ENCODE assay signal across 18 mouse cellular contexts in the genomic region with DNA sequence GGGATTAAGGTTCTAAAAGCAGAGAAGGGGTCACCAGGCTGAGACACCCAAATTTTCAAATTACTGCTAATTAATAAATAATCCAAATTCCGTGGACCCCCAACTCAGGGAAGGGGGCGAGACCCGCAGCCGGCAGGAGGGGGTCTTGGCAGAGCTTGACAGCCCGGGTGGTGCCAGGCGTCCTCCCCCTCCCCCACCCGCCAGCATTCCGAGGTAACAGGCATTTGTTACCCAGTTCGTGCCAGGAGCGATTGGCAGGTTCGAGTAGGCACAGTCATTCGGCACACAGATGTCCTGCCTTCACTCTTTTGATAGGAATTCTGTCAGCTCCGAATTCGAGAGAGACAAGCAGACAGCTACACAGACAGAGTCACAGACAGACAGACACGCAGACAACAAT. TPM values are rescaled to one million over a fixed set of nuclear protein-coding genes. Genes with fewer than 3 reads are reported as not detected.
DNase-seq lines count a peak whose midpoint lies in the region; ATAC-seq and TF ChIP-seq lines count a peak whose summit lies in the region.
"Had no signal": no experiment of that assay in that cellular context is flagged by ENCODE, and none has a peak within 500 bp of the region (broad histone marks: within the 10 kb centered on the region; RNA-seq: fewer than 3 reads in every experiment).

No protein-coding gene starts in this region.

- H3K9ac ChIP-seq in embryonic facial prominence, embryonic 13.5 days = no peak overlapping the region
- H3K9ac ChIP-seq in neural tube, embryonic 11.5 days (ENCODE audit: low read length) = no peak overlapping the region
- no peak overlapping the region for H3K9ac ChIP-seq in neural tube, embryonic 15.5 days (replicated peaks)
- no peak overlapping the region for H3K9ac ChIP-seq in heart, embryonic 11.5 days (ENCODE audit: low read depth, low read length)
- H3K9ac ChIP-seq: embryonic facial prominence, embryonic 12.5 days; kidney, embryonic 15.5 days; limb, embryonic 13.5 days; midbrain, embryonic 13.5 days had no signal

- no peaks in the 10 kb centered on the region for H3K9me3 ChIP-seq in embryonic facial prominence, embryonic 13.5 days
- H3K9me3 ChIP-seq in embryonic facial prominence, embryonic 10.5 days = no peaks in the 10 kb centered on the region
- H3K9me3 ChIP-seq in neural tube, embryonic 11.5 days (ENCODE audit: control insufficient read depth, low read length) = no peaks in the 10 kb centered on the region
- no peaks in the 10 kb centered on the region for H3K9me3 ChIP-seq in neural tube, embryonic 15.5 days (replicated peaks)
- H3K9me3 ChIP-seq in heart, embryonic 11.5 days (replicated peaks; ENCODE audit: control insufficient read depth, low read length) = no peaks in the 10 kb centered on the region
- H3K9me3 ChIP-seq: embryonic facial prominence, embryonic 12.5 days; kidney, embryonic 15.5 days; limb, embryonic 13.5 days; midbrain, embryonic 13.5 days had no signal

- no peak overlapping the region for H3K4me3 ChIP-seq in embryonic facial prominence, embryonic 13.5 days
- H3K4me3 ChIP-seq in embryonic facial prominence, embryonic 10.5 days = no peak overlapping the region
- H3K4me3 ChIP-seq in neural tube, embryonic 11.5 days (ENCODE audit: low read depth, low read length) = no peak overlapping the region
- no peak overlapping the region for H3K4me3 ChIP-seq in neural tube, embryonic 15.5 days (replicated peaks)
- H3K4me3 ChIP-seq in cortical plate, adult 2 months (ENCODE audit: insufficient read depth, low read length) = peak overlapping the region; percentile 24; the same call in 1 of the 2 replicates
- H3K4me3 ChIP-seq in heart, embryonic 11.5 days (ENCODE audit: low read depth, low read length) = no peak overlapping the region
- H3K4me3 ChIP-seq: embryonic facial prominence, embryonic 12.5 days; kidney, embryonic 15.5 days; limb, embryonic 13.5 days; midbrain, embryonic 13.5 days had no signal

- TF ChIP-seq CTCF in cortical plate, adult 2 months (IDR thresholded peaks at IDR 0.05; ENCODE audit: extremely low read depth, insufficient read depth, low read length) = no peak

- H3K27ac ChIP-seq in embryonic facial prominence, embryonic 13.5 days = no peak overlapping the region
- no peak overlapping the region for H3K27ac ChIP-seq in embryonic facial prominence, embryonic 10.5 days (replicated peaks)
- no peak overlapping the region for H3K27ac ChIP-seq in neural tube, embryonic 11.5 days (ENCODE audit: low read depth, low read length)
- no peak overlapping the region for H3K27ac ChIP-seq in neural tube, embryonic 15.5 days (replicated peaks)
- H3K27ac ChIP-seq in cortical plate, adult 2 months (ENCODE audit: insufficient read depth, low read length) = 0 out of 2 replicates have a peak overlapping the region, but pooled peaks have one; percentile 51
- H3K27ac ChIP-seq in heart, embryonic 11.5 days (ENCODE audit: low read depth, low read length) = no peak overlapping the region
- H3K27ac ChIP-seq: embryonic facial prominence, embryonic 12.5 days; kidney, embryonic 15.5 days; limb, embryonic 13.5 days; midbrain, embryonic 13.5 days had no signal

- WGBS in embryonic facial prominence, embryonic 13.5 days = 3% methylated on average over 15 of the region's 15 CpGs
- 3% methylated on average over 15 of the region's 15 CpGs for WGBS in embryonic facial prominence, embryonic 10.5 days
- 3% methylated on average over 15 of the region's 15 CpGs for WGBS in neural tube, embryonic 11.5 days
- 2% methylated on average over 15 of the region's 15 CpGs for WGBS in neural tube, embryonic 15.5 days
- WGBS in heart, embryonic 11.5 days (ENCODE audit: insufficient replicate concordance) = 2% methylated on average over 15 of the region's 15 CpGs

- H3K4me1 ChIP-seq in embryonic facial prominence, embryonic 13.5 days = peaks cover 34% of the 10 kb centered on the region
- no peaks in the 10 kb centered on the region for H3K4me1 ChIP-seq in embryonic facial prominence, embryonic 10.5 days
- no peaks in the 10 kb centered on the region for H3K4me1 ChIP-seq in neural tube, embryonic 11.5 days (ENCODE audit: control insufficient read depth, insufficient read depth, low read length)
- peaks cover 30% of the 10 kb centered on the region for H3K4me1 ChIP-seq in neural tube, embryonic 15.5 days
- peaks cover 8% of the 10 kb centered on the region for H3K4me1 ChIP-seq in cortical plate, adult 2 months (ENCODE audit: control insufficient read depth, insufficient read depth, low read length)
- H3K4me1 ChIP-seq in heart, embryonic 11.5 days (ENCODE audit: control insufficient read depth, insufficient read depth, low read length) = no peaks in the 10 kb centered on the region
- H3K4me1 ChIP-seq: kidney, embryonic 15.5 days had no signal

- 0 out of 2 replicates have a peak overlapping the region, but pooled peaks have one; percentile 27 for H3K4me2 ChIP-seq in embryonic facial prominence, embryonic 13.5 days
- H3K4me2 ChIP-seq in neural tube, embryonic 11.5 days (ENCODE audit: low read depth) = no peak overlapping the region
- H3K4me2 ChIP-seq in neural tube, embryonic 15.5 days = no peak overlapping the region
- no peak overlapping the region for H3K4me2 ChIP-seq in heart, embryonic 11.5 days
- H3K4me2 ChIP-seq: embryonic facial prominence, embryonic 12.5 days; kidney, embryonic 15.5 days; limb, embryonic 13.5 days; midbrain, embryonic 13.5 days had no signal

- no peak for ATAC-seq in embryonic facial prominence, embryonic 13.5 days (ENCODE audit: insufficient number of reproducible peaks, insufficient read depth, low FRiP score, low TSS enrichment, low read depth)
- ATAC-seq in neural tube, embryonic 11.5 days (ENCODE audit: insufficient read depth, low FRiP score, low TSS enrichment) = no peak
- ATAC-seq in neural tube, embryonic 15.5 days (ENCODE audit: low FRiP score) = no peak
- ATAC-seq in heart, embryonic 11.5 days (replicated peaks; ENCODE audit: insufficient number of reproducible peaks, low FRiP score, low TSS enrichment) = no peak
- ATAC-seq: inflammation-experienced regulatory T-cells, adult 6 months; midbrain, embryonic 13.5 days had no signal

- no peaks in the 10 kb centered on the region for H3K36me3 ChIP-seq in embryonic facial prominence, embryonic 13.5 days
- H3K36me3 ChIP-seq in embryonic facial prominence, embryonic 10.5 days (replicated peaks) = no peaks in the 10 kb centered on the region
- H3K36me3 ChIP-seq in neural tube, embryonic 11.5 days (ENCODE audit: control insufficient read depth, insufficient read depth, low read length) = no peaks in the 10 kb centered on the region
- H3K36me3 ChIP-seq in neural tube, embryonic 15.5 days = no peaks in the 10 kb centered on the region
- no peaks in the 10 kb centered on the region for H3K36me3 ChIP-seq in heart, embryonic 11.5 days (ENCODE audit: control insufficient read depth, insufficient read depth, low read length)
- H3K36me3 ChIP-seq: embryonic facial prominence, embryonic 12.5 days; kidney, embryonic 15.5 days; limb, embryonic 13.5 days; midbrain, embryonic 13.5 days had no signal

- TF ChIP-seq POLR2A in cortical plate, adult 2 months (IDR thresholded peaks at IDR 0.05; ENCODE audit: extremely low read depth, insufficient read depth, low read length) = 0 out of 2 replicates have a peak, but pooled peaks have one; percentile 12

- H3K27me3 ChIP-seq in embryonic facial prominence, embryonic 13.5 days = peaks cover 100% of the 10 kb centered on the region
- peaks cover 100% of the 10 kb centered on the region for H3K27me3 ChIP-seq in embryonic facial prominence, embryonic 10.5 days (replicated peaks; ENCODE audit: low read depth, poor library complexity, severe bottlenecking)
- H3K27me3 ChIP-seq in neural tube, embryonic 11.5 days (ENCODE audit: control insufficient read depth, insufficient read depth, low read length) = peaks cover 94% of the 10 kb centered on the region
- H3K27me3 ChIP-seq in neural tube, embryonic 15.5 days (replicated peaks) = peaks cover 99% of the 10 kb centered on the region
- H3K27me3 ChIP-seq in heart, embryonic 11.5 days (ENCODE audit: control insufficient read depth, insufficient read depth, low read length) = peaks cover 99% of the 10 kb centered on the region

- DNase-seq in embryonic facial prominence, embryonic 10.5 days (ENCODE audit: low spot score) = no peak
- peak; percentile 9 for DNase-seq in neural tube, embryonic 11.5 days (ENCODE audit: low spot score)
- DNase-seq in layer of hippocampus, postnatal 14 days (ENCODE audit: low spot score in 2 of 2) = peak; percentile 68 to 90
- no peak for DNase-seq in urinary bladder, postnatal 10 days (ENCODE audit: low spot score)
- DNase-seq: lung, postnatal 4 days had no signal

RNA-seq across cellular contexts. Expression of a gene that starts 10.3 kb away (rescaled TPM):
- 0.17 and 0.48 TPM in 2 replicates for polyA plus RNA-seq in embryonic facial prominence, embryonic 13.5 days (2015; fragmentation: Nextera tagmentation; extraction: Ambion mirVana)
- 0.08 TPM in 1 of 2 replicates, not detected in the other for polyA plus RNA-seq in embryonic facial prominence, embryonic 10.5 days (2016; fragmentation: Nextera tagmentation; extraction: Ambion mirVana)
- polyA plus RNA-seq in neural tube, embryonic 11.5 days (2014; fragmentation: Nextera tagmentation; extraction: Ambion mirVana) = 1.2 TPM in 2 replicates
- polyA plus RNA-seq in neural tube, embryonic 15.5 days (2015; fragmentation: Nextera tagmentation; extraction: Ambion mirVana) = 13.7 and 16.3 TPM in 2 replicates
- polyA plus RNA-seq in cortical plate, adult 2 months (2012; rRNA removed) = 45.0 and 57.2 TPM in 2 replicates
- total RNA-seq in layer of hippocampus, postnatal 14 days (2021) = 100 to 1,000 TPM; 113 to 124 TPM
- polyA plus RNA-seq in heart, embryonic 11.5 days (2014; fragmentation: Nextera tagmentation; extraction: Ambion mirVana) = 0.07 and 0.13 TPM in 2 replicates
- polyA plus RNA-seq: gonadal fat pad, adult 2 months; heart, embryonic 16.5 days; inflammation-experienced regulatory T-cells, adult 6 months; kidney, embryonic 15.5 days; limb, embryonic 13.5 days; liver, embryonic 16.5 days; spleen, adult 2 months had no signal

RNA-seq across cellular contexts. Expression of a gene that starts 29.1 kb away (rescaled TPM):
- 1.2 and 2.0 TPM in 2 replicates for polyA plus RNA-seq in embryonic facial prominence, embryonic 13.5 days (2015; fragmentation: Nextera tagmentation; extraction: Ambion mirVana)
- polyA plus RNA-seq in embryonic facial prominence, embryonic 10.5 days (2016; fragmentation: Nextera tagmentation; extraction: Ambion mirVana) = 0.26 and 0.30 TPM in 2 replicates
- polyA plus RNA-seq in neural tube, embryonic 11.5 days (2014; fragmentation: Nextera tagmentation; extraction: Ambion mirVana) = 0.15 TPM in 1 of 2 replicates, not detected in the other
- polyA plus RNA-seq in neural tube, embryonic 15.5 days (2015; fragmentation: Nextera tagmentation; extraction: Ambion mirVana) = 2.5 and 3.7 TPM in 2 replicates
- polyA plus RNA-seq in cortical plate, adult 2 months (2012; rRNA removed) = 127 and 322 TPM in 2 replicates
- total RNA-seq in layer of hippocampus, postnatal 14 days (2021) = 10 to 100 TPM; 33.6 to 46.7 TPM
- 13.6 and 15.3 TPM in 2 replicates for polyA plus RNA-seq in heart, embryonic 11.5 days (2014; fragmentation: Nextera tagmentation; extraction: Ambion mirVana)
- polyA plus RNA-seq: inflammation-experienced regulatory T-cells, adult 6 months had no signal

RNA-seq across cellular contexts. Expression of a gene that starts 39.0 kb away (rescaled TPM):
- polyA plus RNA-seq in embryonic facial prominence, embryonic 13.5 days (2015; fragmentation: Nextera tagmentation; extraction: Ambion mirVana) = 38.3 and 42.3 TPM in 2 replicates
- polyA plus RNA-seq in embryonic facial prominence, embryonic 10.5 days (2016; fragmentation: Nextera tagmentation; extraction: Ambion mirVana) = 40.8 and 41.7 TPM in 2 replicates
- 39.7 and 45.6 TPM in 2 replicates for polyA plus RNA-seq in neural tube, embryonic 11.5 days (2014; fragmentation: Nextera tagmentation; extraction: Ambion mirVana)
- 31.6 and 37.6 TPM in 2 replicates for polyA plus RNA-seq in neural tube, embryonic 15.5 days (2015; fragmentation: Nextera tagmentation; extraction: Ambion mirVana)
- 63.2 and 70.8 TPM in 2 replicates for polyA plus RNA-seq in cortical plate, adult 2 months (2012; rRNA removed)
- total RNA-seq in layer of hippocampus, postnatal 14 days (2021) = 10 to 100 TPM; 22.6 to 24.8 TPM
- polyA plus RNA-seq in heart, embryonic 11.5 days (2014; fragmentation: Nextera tagmentation; extraction: Ambion mirVana) = 39.6 and 40.6 TPM in 2 replicates

Comparison
In these comparisons a context has a peak if more than half of its experiments do, and no peak if none do; other contexts are left out.
1. DNase-seq: peak in neural tube, embryonic 11.5 days (single experiment) and layer of hippocampus, postnatal 14 days (2 of 2); none in embryonic facial prominence, embryonic 10.5 days (single experiment) and urinary bladder, postnatal 10 days (single experiment).